Mouse (Mus musculus) right cerebral cortex, postnatal 10 days (tissue): ENCODE results near the gene Nat9.

ENCODE experiments used
- DNase-seq, 2 experiments: peaks; one replicate each; pipeline ENCODE4 v3.0.0; 2021; ENCODE audit warnings: low spot score in 2 of 2

The Nat9 gene

DNA sequence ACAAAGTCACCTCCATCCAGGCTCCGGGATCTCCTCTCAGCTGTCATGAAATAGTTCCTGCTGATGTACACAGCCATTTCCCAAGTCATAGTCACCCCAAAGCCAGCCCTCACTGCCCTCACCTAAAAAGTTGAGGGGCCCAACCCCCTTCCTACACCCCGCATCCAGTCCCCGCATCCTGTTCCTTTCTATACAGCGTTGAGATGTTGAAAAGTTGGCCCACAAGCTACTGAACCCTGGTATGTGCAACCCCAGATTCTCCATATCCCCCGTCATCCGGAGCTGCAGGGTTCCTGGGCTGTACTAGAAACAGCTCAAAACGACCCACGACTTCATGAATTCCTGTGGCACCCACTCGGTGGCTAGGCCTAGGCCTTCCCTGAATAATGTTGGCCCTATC lies 34.6 kb downstream of the Nat9 start:
- no peak for DNase-seq

DNA sequence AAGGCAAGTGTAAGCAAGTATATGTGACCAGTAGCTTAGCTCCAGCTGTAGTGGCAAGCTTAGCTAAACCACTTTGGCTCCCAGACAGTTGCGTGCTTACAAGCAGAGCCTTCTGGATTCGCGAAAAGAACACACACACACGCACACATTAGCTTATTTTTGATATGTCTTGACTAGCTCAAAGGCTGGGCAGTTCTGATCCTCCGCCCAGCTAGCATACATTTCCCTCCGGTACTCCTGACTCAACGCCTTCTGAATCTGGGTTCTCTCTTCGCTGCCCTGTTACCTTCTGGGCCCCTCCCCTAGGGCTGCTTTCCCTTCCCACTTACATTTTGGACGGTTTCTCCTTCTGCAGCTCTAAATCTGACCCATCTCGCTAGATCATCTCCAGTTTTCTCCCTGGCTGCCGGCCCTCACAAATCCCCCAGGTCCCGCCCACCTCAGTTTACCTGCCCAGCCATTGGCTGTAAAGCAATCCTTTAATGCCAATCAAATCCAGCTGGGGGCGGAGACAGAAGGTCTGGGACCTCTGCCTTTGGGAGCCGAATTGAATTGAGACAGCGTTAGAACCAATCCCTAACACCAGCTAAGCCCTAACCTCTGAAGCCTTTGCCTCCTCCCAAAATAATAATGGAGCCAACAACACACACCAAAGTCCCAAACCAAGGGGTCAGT lies 35.8 kb downstream of the Nat9 start:
- peak in 1 of 2 experiments; percentile 68 for DNase-seq

DNA sequence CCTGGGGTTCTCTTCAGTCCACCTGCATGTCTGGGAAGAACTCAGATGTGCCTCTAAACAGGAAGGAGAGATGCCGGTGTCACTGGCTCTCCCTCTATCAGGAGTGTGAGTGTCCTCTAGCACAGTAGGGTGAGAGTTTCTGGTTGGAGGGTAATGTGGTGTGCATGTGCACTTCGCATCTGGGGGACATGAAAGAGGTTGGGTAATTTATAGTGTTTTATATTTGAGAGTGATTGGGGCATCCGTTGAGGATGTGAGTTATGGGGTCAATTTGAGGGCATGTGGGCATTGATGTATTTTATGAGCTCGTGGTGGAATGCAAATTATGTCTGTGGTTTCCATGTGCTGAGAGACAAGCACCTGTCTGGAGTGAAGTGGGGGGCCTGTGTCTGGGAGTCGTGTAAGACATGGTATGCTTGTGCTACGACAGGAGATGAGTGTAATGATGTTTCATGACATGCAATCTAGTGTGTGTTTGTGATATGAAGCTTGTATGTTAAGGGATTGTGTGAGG lies 36.9 kb downstream of the Nat9 start:
- no peak for DNase-seq

DNA sequence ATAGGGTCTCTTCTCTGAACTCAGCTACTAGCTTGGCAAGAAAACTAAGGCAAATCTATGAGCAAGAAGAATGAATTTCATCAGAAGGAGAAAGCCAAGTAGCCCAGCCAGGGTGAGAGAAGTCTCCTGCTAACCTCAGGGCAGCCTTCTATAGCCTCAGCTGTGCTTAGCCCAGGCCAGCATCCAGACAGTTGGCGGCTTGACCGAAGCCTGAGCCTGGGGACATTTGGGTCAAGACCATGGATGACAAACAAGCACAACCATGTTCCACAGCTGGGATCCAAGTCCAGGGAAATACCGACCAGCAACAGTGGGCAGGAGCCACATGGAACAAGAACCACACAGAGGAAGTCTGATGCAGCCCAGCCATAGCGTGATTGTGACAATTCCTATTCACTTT lies 39.8 kb downstream of the Nat9 start:
- no peak for DNase-seq

DNA sequence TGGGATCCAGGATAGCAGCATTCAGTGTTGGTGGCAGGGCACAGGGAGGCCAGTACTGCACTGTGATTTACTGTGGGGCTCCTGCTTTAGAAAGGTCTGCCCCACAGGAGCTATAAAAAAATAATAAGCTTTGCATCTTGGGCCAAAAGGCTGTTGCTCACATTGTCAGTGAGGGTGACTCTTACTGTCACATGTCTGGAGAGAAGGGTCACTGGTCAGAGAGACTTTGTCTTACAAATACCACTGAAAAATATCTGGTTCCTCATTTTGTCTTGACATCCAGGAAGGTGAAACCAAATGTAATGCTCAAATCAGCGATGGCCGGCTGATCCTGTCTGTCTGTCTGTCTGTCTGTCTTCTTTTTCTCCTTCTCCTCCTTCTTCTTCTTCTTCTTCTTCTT lies 45.7 kb downstream of the Nat9 start:
- no peak for DNase-seq

DNA sequence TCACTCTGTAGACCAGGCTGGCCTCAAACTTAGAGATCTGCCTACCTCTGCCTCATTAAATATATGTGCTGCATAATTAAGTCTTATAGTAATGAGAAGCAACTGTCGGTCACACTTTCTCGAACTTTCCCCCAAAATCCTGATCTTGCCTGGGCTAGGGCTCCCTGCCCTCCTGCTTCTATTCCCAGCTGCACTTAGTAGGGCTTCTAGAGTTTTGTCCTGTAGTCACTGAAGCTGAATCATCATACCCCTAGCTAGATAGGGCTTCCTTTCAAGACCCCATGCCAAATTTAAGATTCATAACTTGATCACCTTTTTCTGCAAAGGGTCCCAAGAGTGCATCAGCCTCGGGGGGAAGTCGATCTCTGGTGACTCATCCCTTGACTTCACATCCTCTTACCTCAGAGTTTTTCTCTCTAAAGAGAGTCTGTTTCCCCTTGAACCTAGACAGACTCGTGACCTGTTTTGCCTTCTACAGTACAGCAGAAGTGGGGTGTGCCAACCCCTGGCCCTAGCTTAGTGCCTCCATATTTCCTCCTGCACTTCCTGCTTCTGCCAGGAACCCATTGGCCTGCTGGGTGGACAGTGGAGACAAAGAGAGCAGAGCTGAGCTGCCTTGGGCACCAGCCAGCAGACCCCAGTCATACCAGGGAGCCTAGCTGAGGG lies 48.9 kb downstream of the Nat9 start:
- DNase-seq, result no peak

DNA sequence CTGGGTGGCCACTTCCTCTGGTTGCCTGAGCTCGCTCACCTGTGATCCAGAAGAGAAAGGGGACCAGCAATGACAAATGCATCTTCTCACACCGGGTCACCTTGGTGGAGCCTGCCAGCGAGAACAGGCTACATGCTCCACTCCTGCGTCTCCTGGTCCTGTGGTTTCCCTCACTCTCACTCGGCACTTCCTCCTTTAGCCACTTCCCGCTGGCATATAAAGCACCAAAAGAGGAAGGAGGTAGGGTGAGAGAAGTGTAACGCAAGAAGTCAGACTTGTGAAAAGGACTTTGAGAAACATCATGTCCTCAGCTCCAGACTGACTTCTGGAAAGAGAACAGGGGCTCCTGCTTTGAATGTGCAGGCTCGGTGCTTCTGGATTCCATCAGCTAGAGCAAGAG lies 53.9 kb downstream of the Nat9 start, which contains the start of gene Cd300lf:
Cd300lf (minus strand) TSS at position 193 of the 400 bp plus-strand sequence.
- DNase-seq, result peak; percentile 26 to 42
